Mouse (Mus musculus) liver (tissue): ENCODE data around the gene Igdcc4.
A peak's percentile ranks its signal among the peaks of the same experiment; 100 is the strongest.

Experiments
- DNase-seq: peaks from one replicate; pipeline ENCODE4 v3.0.0-alpha.2; 2020; ENCODE audit warnings: mixed read lengths

Igdcc4 gene

DNA sequence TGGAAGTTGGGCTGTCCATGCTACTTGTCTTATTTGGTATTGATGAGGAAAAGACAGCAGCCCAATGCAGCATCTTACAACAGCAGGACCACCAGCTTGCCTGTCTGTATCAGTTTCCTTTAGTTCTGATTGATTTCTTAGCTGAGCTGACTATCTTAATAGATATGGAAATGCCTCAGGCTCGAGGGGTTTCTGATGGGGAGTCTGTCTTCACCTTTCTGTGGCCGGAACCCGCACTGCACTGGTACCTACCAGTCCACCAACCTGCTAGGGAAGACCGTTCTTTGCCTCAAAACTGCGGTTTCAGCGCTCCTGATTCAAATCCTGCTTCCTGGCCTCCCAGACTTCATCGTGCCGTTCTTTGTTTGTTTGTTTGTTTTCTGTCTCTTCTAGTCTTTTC lies 60.6 kb downstream of the Igdcc4 start:
- DNase-seq, result no peak

- no peak for DNase-seq
Observed at GRCm38 (mm10) chr9:65162711-65163639, 61.7 kb downstream of the Igdcc4 start.

DNA sequence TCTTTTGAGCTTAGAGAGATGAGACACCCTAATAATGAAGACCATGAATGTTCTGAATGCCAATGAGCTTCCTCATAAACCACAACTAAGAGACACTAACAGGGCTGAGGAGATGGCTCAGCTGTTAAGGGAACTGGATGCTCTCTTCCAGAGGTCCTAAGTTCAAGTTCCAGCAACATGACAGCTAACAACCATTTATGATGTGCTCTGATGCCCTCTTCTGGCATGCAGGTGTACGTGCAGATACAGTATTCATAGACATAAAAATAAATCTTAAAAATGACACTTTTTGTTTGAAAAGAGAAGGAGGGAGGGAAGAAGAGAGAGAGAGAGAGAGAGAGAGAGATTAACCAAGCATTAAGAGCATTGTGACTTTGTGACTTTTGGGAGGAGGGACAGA lies 63.6 kb downstream of the Igdcc4 start:
- no peak for DNase-seq

- no peak for DNase-seq
Observed at GRCm38 (mm10) chr9:65166386-65166785, 65.1 kb downstream of the Igdcc4 start.

DNA sequence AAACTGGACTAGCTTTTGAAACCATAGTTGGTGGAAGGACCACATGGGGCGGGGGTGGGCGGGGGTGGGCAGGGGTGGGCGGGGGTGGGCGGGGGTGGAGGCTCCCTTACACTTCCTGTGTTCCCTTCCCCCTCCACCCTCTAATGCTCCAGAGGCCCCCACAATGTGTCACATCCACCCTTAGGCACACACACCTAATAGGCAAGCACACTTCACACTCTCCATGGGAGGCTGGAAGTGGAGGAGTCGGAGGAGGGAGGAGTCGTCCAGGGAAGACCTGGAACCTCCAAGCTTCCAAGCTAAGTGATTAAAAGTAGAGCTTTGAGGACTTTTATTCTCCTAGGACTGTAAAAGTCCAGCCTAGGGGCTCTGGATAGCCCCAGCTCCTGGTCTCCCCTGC lies 67.2 kb downstream of the Igdcc4 start:
- DNase-seq, result no peak

GRCm38 (mm10) chr9:65168952-65169351 lies 67.7 kb downstream of the Igdcc4 start:
- no peak for DNase-seq

DNA sequence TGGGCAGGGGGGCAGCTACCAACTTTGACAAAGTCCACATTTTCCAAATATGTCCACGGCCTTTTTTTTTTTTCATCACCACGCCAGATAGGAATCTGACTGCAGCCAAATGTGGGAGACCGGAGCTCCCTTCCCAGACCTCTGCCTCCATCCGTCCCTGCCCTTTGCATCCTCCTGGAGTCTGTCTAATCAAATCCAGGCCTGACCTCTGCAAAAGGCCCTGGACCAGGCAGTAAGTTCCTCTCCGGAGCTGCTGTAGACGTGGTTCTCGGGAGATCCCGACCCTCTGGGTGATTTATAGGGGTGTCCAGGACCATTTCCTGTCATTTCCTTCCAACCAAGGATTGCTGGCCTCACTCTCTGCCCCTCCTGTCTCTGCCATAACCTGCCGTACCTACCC lies 71.4 kb downstream of the Igdcc4 start:
- DNase-seq, result no peak

DNA sequence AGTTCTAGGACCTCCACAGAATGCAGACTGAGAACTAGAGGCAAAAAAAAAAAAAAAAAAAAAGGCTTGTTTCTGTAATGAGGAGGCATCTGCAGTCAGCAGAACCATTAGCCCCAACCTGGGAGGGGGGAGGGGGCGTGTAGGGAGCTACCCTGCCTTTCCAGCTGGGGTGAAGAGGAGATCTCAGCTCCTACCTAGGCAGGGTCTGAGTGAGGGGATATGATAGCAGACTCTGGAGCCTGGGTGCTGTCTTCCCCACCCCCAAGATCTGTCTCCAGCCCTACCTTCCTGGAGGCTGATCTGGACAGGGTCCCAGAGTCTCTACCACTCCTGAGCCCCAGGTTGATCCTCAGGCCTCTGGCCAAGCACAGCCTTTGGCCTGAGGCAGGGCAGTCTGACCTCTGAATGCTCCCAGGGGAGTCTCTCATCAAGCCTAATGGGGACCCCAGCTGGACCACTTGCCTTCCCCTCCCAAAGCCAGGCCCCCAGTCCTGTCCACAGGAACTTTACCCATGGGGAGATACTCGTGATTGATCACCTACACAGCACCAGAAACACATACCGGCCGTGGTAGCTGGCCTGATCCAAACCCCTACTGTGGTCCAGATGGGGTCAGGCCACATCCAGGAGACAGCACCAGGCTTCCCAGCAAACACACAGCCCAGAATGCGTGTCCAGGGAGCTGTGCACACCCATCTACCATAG lies 74.1 kb downstream of the Igdcc4 start:
- no peak for DNase-seq

GRCm38 (mm10) chr9:65175939-65176871 lies 74.9 kb downstream of the Igdcc4 start:
- DNase-seq, result no peak

- DNase-seq, result no peak
Observed at GRCm38 (mm10) chr9:65177497-65177896, 76.2 kb downstream of the Igdcc4 start.

- DNase-seq, result no peak
Observed at GRCm38 (mm10) chr9:65177912-65178311, 76.6 kb downstream of the Igdcc4 start.

GRCm38 (mm10) chr9:65178336-65179213 lies 77.3 kb downstream of the Igdcc4 start:
- no peak for DNase-seq

DNA sequence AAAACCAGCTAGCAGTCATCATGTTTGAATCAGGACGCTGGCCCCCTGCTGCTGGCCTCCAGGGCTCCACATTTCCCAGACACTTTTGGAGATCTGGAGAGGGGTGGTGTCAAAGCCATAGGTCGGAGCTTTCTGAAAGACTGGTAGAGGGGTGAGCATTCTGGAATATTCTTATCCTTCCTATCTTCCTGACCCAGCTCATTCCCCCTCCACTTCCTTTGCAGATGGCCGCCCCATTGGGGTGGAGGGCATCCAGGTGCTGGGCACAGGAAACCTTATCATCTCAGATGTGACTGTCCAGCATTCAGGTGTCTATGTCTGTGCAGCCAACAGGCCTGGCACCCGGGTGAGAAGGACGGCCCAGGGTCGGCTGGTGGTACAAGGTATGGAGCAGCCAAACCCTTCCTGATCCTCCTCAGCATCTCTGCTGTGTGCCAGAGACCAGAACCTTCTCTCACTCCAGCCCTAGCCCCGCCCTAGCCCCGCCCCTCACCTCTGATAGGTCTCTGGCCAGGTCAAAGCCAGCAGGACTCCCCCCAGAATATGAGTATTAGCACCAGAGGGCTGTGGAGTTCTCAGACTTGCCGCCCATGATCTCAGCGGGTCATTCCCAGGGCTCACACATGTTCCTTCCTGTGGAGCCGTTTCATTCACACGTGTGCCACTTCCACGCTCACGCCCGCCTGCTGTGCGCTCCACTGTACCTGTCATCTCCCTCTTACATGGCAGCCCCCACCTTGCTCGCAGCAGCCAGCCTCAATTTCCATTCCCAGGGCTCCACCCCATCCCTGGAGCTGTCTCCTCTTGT lies 78.7 kb downstream of the Igdcc4 start:
- DNase-seq, result peak; percentile 57
